Mouse (Mus musculus) hindbrain, embryonic 11.5 days (tissue): ENCODE results near the gene Ccdc24. TPM values are rescaled to one million over a fixed set of nuclear protein-coding genes. Genes with fewer than 3 reads are reported as not detected.

Source experiments
- ATAC-seq: fragments of 200-750 bp; cut with Nextera tagmentation; 2 replicates; pipeline ENCODE4 v1.8.0; 2017; ENCODE audit warnings: mild to moderate bottlenecking, moderate TSS enrichment, moderate library complexity; ENCODE audit not compliant: low FRiP score
- DNase-seq: peaks from one replicate; pipeline ENCODE4 v3.0.0-alpha.2; 2015; ENCODE audit warnings: low spot score
- H3K27ac ChIP-seq: fragments of 300-500 bp; sonication (generic); 2 replicates; pipeline ENCODE4 v1.5.1; 2014; ENCODE audit warnings: mild to moderate bottlenecking, low read depth, low read length
- H3K27me3 ChIP-seq: fragments of 300-500 bp; sonication (generic); 2 replicates; pipeline ENCODE4 v1.6.1; 2014; ENCODE audit warnings: mild to moderate bottlenecking, low read length, moderate library complexity, mixed read lengths; ENCODE audit not compliant: control insufficient read depth, insufficient read depth
- H3K36me3 ChIP-seq: fragments of 300-500 bp; sonication (generic); 2 replicates; pipeline ENCODE4 v1.6.1; 2014; ENCODE audit warnings: mild to moderate bottlenecking, low read length, moderate library complexity, mixed read lengths; ENCODE audit not compliant: control insufficient read depth, insufficient read depth
- H3K4me1 ChIP-seq: fragments of 300-500 bp; sonication (generic); replicated peaks from 2 replicates; pipeline ENCODE4 v1.6.1; 2014; ENCODE audit warnings: low read length, mixed read lengths; ENCODE audit not compliant: control insufficient read depth, insufficient read depth
- H3K4me2 ChIP-seq: fragments of 300-500 bp; sonication (generic); replicated peaks from 2 replicates; pipeline ENCODE4 v1.6.1; 2014; ENCODE audit warnings: mild to moderate bottlenecking, low read depth, low read length
- H3K4me3 ChIP-seq: fragments of 300-500 bp; sonication (generic); 2 replicates; pipeline ENCODE4 v1.5.1; 2014; ENCODE audit warnings: low read depth, low read length
- H3K9ac ChIP-seq: fragments of 300-500 bp; sonication (generic); 2 replicates; pipeline ENCODE4 v1.6.1; 2014; ENCODE audit warnings: low read depth, low read length
- H3K9me3 ChIP-seq: fragments of 300-500 bp; sonication (generic); 2 replicates; pipeline ENCODE4 v1.6.1; 2016; ENCODE audit warnings: low read length; ENCODE audit not compliant: control insufficient read depth
- WGBS: fragments of 180-500 bp; shearing (Covaris S2); extraction: QIAGEN DNeasy Blood & Tissue Kit; methylation state at CpG from one replicate; pipeline ENCODE4 v1.1.7; 2014; 5-methylcytosine and 5-hydroxymethylcytosine counted together
- polyA plus RNA-seq: library from polyadenylated mRNA; unstranded; fragments of >200 nt; fragmentation: Nextera tagmentation; extraction: Ambion mirVana; gene quantifications from 2 replicates; pipeline ENCODE4 v1.2.1, GENCODE M21; 2014

The Ccdc24 gene
- polyA plus RNA-seq, 1 experiment from 2014 or later = 1.7 TPM

GRCm38 (mm10) chr4:117889471-117889870 lies 17.1 kb upstream of the Ccdc24 start:
- no peak overlapping the region for H3K9ac ChIP-seq
- H3K36me3 ChIP-seq = peaks cover 3% of the 10 kb centered on the region; the same call in 1 of the 2 replicates
- H3K4me2 ChIP-seq = no peak overlapping the region
- no peak for DNase-seq
- H3K9me3 ChIP-seq = no peaks in the 10 kb centered on the region
- no peaks in the 10 kb centered on the region for H3K27me3 ChIP-seq
- H3K27ac ChIP-seq = no peak overlapping the region
- ATAC-seq = no peak
- H3K4me3 ChIP-seq = no peak overlapping the region
- 94% methylated on average over 15 of the region's 15 CpGs for WGBS
- H3K4me1 ChIP-seq = 0 out of 2 replicates have a peak, but pooled peaks cover 4% of the 10 kb centered on the region

- 82% methylated on average over 2 of the region's 2 CpGs for WGBS
- H3K27me3 ChIP-seq = no peaks in the 10 kb centered on the region
- H3K9ac ChIP-seq = no peak overlapping the region; the same call in none of the 2 replicates
- no peak for DNase-seq
- H3K4me1 ChIP-seq = peaks cover 8% of the 10 kb centered on the region; the same call in 1 of the 2 replicates
- no peak overlapping the region; the same call in 1 of the 2 replicates for H3K4me2 ChIP-seq
- no peak for ATAC-seq
- H3K27ac ChIP-seq = no peak overlapping the region
- peaks cover 3% of the 10 kb centered on the region; the same call in 1 of the 2 replicates for H3K36me3 ChIP-seq
- no peak overlapping the region for H3K4me3 ChIP-seq
- no peaks in the 10 kb centered on the region for H3K9me3 ChIP-seq
These were observed 15.6 kb upstream of the Ccdc24 start for GRCm38 (mm10) chr4:117887920-117888319.

- Histone ChIP-seq H3K4me2 (peak within 1 kb of the TSS; percentile 92), H3K27me3 (no peaks in the 10 kb centered on the region), H3K36me3 (peaks cover 3% of the 10 kb centered on the region; the same call in 1 of the 2 replicates), H3K4me1 (peaks cover 8% of the 10 kb centered on the region; the same call in 1 of the 2 replicates), H3K9me3 (no peaks in the 10 kb centered on the region), H3K9ac (peak within 1 kb of the TSS; percentile 84), H3K27ac (0 out of 2 replicates have a peak within 1 kb of the TSS, but pooled peaks have one; percentile 30), H3K4me3 (peak within 1 kb of the TSS; percentile 91)
- peak; percentile 82 for ATAC-seq
- WGBS = under 1% methylated on average over 36 of the region's 37 CpGs
- peak; percentile 93 for DNase-seq
These were observed 14.8 kb upstream of the Ccdc24 start, which contains the start of gene Atp6v0b for GRCm38 (mm10) chr4:117887133-117887532. TSS of gene Atp6v0b (minus strand) at chr4:117887333.

GRCm38 (mm10) chr4:117886644-117887043 lies 14.3 kb upstream of the Ccdc24 start:
- DNase-seq = no peak

GRCm38 (mm10) chr4:117885994-117886393 lies 13.6 kb upstream of the Ccdc24 start:
- H3K4me3 ChIP-seq = peak overlapping the region; percentile 91; the same call in 1 of the 2 replicates
- ATAC-seq (no peak), DNase-seq (no peak)
- H3K4me2 ChIP-seq = peak overlapping the region; percentile 92
- no peak overlapping the region for H3K27ac ChIP-seq
- peaks cover 8% of the 10 kb centered on the region; the same call in 1 of the 2 replicates for H3K4me1 ChIP-seq
- H3K27me3 ChIP-seq = no peaks in the 10 kb centered on the region
- no peaks in the 10 kb centered on the region for H3K9me3 ChIP-seq
- 85% methylated on average over 9 of the region's 9 CpGs for WGBS
- no peak overlapping the region for H3K9ac ChIP-seq
- H3K36me3 ChIP-seq = peaks cover 3% of the 10 kb centered on the region; the same call in 1 of the 2 replicates

More at GRCm38 (mm10) chr4:117886644-117887043, 14.3 kb upstream of the Ccdc24 start:
- 4% methylated on average over 24 of the region's 24 CpGs for WGBS
- H3K27ac ChIP-seq = 0 out of 2 replicates have a peak overlapping the region, but pooled peaks have one; percentile 30
- H3K9me3 ChIP-seq = no peaks in the 10 kb centered on the region
- peak; percentile 2; the same call in 1 of the 2 replicates for ATAC-seq
- H3K27me3 ChIP-seq = no peaks in the 10 kb centered on the region
- peaks cover 3% of the 10 kb centered on the region; the same call in 1 of the 2 replicates for H3K36me3 ChIP-seq
- H3K4me1 ChIP-seq = peaks cover 8% of the 10 kb centered on the region; the same call in 1 of the 2 replicates
- H3K9ac ChIP-seq = peak overlapping the region; percentile 84
- peak overlapping the region; percentile 91 for H3K4me3 ChIP-seq
- peak overlapping the region; percentile 92 for H3K4me2 ChIP-seq

GRCm38 (mm10) chr4:117885093-117885492 lies 12.7 kb upstream of the Ccdc24 start:
- H3K4me2 ChIP-seq = no peak overlapping the region
- H3K27ac ChIP-seq = no peak overlapping the region
- H3K27me3 ChIP-seq = no peaks in the 10 kb centered on the region
- 92% methylated on average over 10 of the region's 10 CpGs for WGBS
- H3K9me3 ChIP-seq = no peaks in the 10 kb centered on the region
- ATAC-seq (no peak), DNase-seq (no peak)
- peaks cover 8% of the 10 kb centered on the region; the same call in 1 of the 2 replicates for H3K4me1 ChIP-seq
- peaks cover 3% of the 10 kb centered on the region; the same call in 1 of the 2 replicates for H3K36me3 ChIP-seq
- no peak overlapping the region for H3K4me3 ChIP-seq
- H3K9ac ChIP-seq = no peak overlapping the region

- Histone ChIP-seq H3K27ac (no peak overlapping the region), H3K9ac (no peak overlapping the region), H3K4me2 (no peak overlapping the region), H3K9me3 (no peaks in the 10 kb centered on the region), H3K36me3 (peaks cover under 1% of the 10 kb centered on the region; the same call in 1 of the 2 replicates), H3K4me3 (no peak overlapping the region), H3K4me1 (peaks cover 8% of the 10 kb centered on the region; the same call in 1 of the 2 replicates), H3K27me3 (no peaks in the 10 kb centered on the region)
- DNase-seq (no peak), ATAC-seq (no peak)
- 100% methylated on average over 1 of the region's 1 CpGs for WGBS
These were observed 11.8 kb upstream of the Ccdc24 start for GRCm38 (mm10) chr4:117884146-117884545.

GRCm38 (mm10) chr4:117882701-117883691 lies 10.6 kb upstream of the Ccdc24 start, which contains the start of gene B4galt2:
TSS of gene B4galt2 (minus strand) at chr4:117883487.
- WGBS = 1% methylated on average over 57 of the region's 103 CpGs
- Histone ChIP-seq H3K9ac (peak within 1 kb of the TSS; percentile 96), H3K36me3 (no peaks in the 10 kb centered on the region), H3K9me3 (no peaks in the 10 kb centered on the region), H3K4me2 (peak within 1 kb of the TSS; percentile 79), H3K27me3 (no peaks in the 10 kb centered on the region), H3K27ac (peak within 1 kb of the TSS; percentile 62), H3K4me1 (peaks cover 8% of the 10 kb centered on the region; the same call in 1 of the 2 replicates), H3K4me3 (peak within 1 kb of the TSS; percentile 82)
- DNase-seq (peak; percentile 76), ATAC-seq (peak; percentile 58)
